Comparison of ENCODE assay signal across 22 mouse cellular contexts in the genomic region with DNA sequence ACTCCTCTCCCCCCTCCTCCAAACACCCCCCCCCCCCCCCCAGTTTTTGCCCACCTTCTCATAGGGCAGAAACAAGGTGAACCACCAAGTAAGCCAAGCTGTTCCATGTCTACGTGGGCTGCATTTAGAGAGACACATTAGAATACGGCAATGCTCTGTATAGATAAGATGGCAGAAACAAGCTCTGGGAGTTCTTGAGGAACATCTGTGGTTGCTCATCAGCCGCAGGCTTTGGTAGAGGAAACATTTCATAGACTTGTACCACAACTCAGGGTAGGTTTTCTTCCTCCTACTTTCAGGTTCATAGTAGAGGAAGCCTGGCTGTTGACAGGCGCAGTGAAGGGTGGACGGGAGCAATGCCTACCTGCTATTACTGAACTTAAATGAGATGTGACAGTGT.
DNase-seq lines count a peak whose midpoint lies in the region; ATAC-seq and TF ChIP-seq lines count a peak whose summit lies in the region.
"Had no signal": no experiment of that assay in that cellular context is flagged by ENCODE, and none has a peak within 500 bp of the region (broad histone marks: within the 10 kb centered on the region; RNA-seq: fewer than 3 reads in every experiment).

No protein-coding gene starts in this region.

- no peak for TF ChIP-seq CTCF in heart, adult 2 months (IDR thresholded peaks at IDR 0.05)

- H3K9me3 ChIP-seq in liver, embryonic 16.5 days (replicated peaks; ENCODE audit: control insufficient read depth, low read length): no peaks in the 10 kb centered on the region
- H3K9me3 ChIP-seq: embryonic facial prominence, embryonic 10.5 days; forebrain, embryonic 13.5 days; heart, embryonic 10.5 days; limb, embryonic 10.5 days; midbrain, embryonic 12.5 days; neural tube, embryonic 13.5 days had no signal

- TF ChIP-seq EP300 in heart, adult 2 months (IDR thresholded peaks at IDR 0.05; ENCODE audit: insufficient read depth, low read depth, low read length): no peak

- intact Hi-C loops in heart, adult 2 months (cut with DNase I): no loop called here
- intact Hi-C loops in gastrocnemius, postnatal 36 days (cut with DNase I): no loop called here

- no peaks in the 10 kb centered on the region for H3K79me2 ChIP-seq in heart, adult 2 months (replicated peaks; ENCODE audit: control insufficient read depth, insufficient read depth, low read length)

- peak; percentile 37 for DNase-seq in thymus, postnatal 0 days (ENCODE audit: low spot score)
- no peak for DNase-seq in thymus, postnatal 14 days
- no peak for DNase-seq in urinary bladder, postnatal 10 days (ENCODE audit: low spot score)
- no peak for DNase-seq in neural tube, embryonic 10.5 days (ENCODE audit: extremely low spot score, low spot score)
- DNase-seq in heart, adult 2 months: no peak
- DNase-seq in gastrocnemius, postnatal 36 days: no peak
- DNase-seq: adrenal gland, postnatal 36 days; cerebellum, adult 2 months; gastrocnemius, postnatal 25 days; kidney, adult 9 months; kidney, postnatal 25 days; layer of hippocampus, adult 9-11 months; lung, adult 2 months; spleen, adult 18-20 months had no signal

- H3K27ac ChIP-seq in liver, embryonic 16.5 days (ENCODE audit: low read length): peak overlapping the region; percentile 74
- H3K27ac ChIP-seq in heart, adult 2 months: no peak overlapping the region
- H3K27ac ChIP-seq: embryonic facial prominence, embryonic 10.5 days; forebrain, embryonic 13.5 days; heart, embryonic 10.5 days; limb, embryonic 10.5 days; midbrain, embryonic 12.5 days; neural tube, embryonic 13.5 days had no signal

- no peaks in the 10 kb centered on the region for H3K27me3 ChIP-seq in liver, embryonic 16.5 days (ENCODE audit: control insufficient read depth, insufficient read depth, low read depth, low read length)
- no peaks in the 10 kb centered on the region for H3K27me3 ChIP-seq in heart, adult 2 months (ENCODE audit: control insufficient read depth, insufficient read depth, low read length)
- H3K27me3 ChIP-seq: forebrain, embryonic 13.5 days; midbrain, embryonic 12.5 days; neural tube, embryonic 13.5 days had no signal

- no peaks in the 10 kb centered on the region for H3K36me3 ChIP-seq in liver, embryonic 16.5 days (ENCODE audit: control insufficient read depth, insufficient read depth)
- no peaks in the 10 kb centered on the region for H3K36me3 ChIP-seq in heart, adult 2 months (ENCODE audit: control insufficient read depth, insufficient read depth, low read length)
- H3K36me3 ChIP-seq: embryonic facial prominence, embryonic 10.5 days; heart, embryonic 10.5 days; limb, embryonic 10.5 days; midbrain, embryonic 12.5 days; neural tube, embryonic 13.5 days had no signal

- H3K4me2 ChIP-seq in liver, embryonic 16.5 days (ENCODE audit: low read depth, low read length): peak overlapping the region; percentile 36
- H3K4me2 ChIP-seq: forebrain, embryonic 13.5 days; midbrain, embryonic 12.5 days; neural tube, embryonic 13.5 days had no signal

- peaks cover 32% of the 10 kb centered on the region for H3K4me1 ChIP-seq in liver, embryonic 16.5 days (ENCODE audit: control insufficient read depth, low read depth, low read length)
- no peaks in the 10 kb centered on the region; the same call in 1 of the 2 replicates for H3K4me1 ChIP-seq in heart, adult 2 months (ENCODE audit: control insufficient read depth, insufficient read depth, low read length)
- H3K4me1 ChIP-seq: embryonic facial prominence, embryonic 10.5 days; limb, embryonic 10.5 days had no signal

- WGBS in liver, embryonic 16.5 days (ENCODE audit: insufficient replicate concordance): 27% methylated on average over 5 of the region's 5 CpGs
- 89% methylated on average over 5 of the region's 5 CpGs for WGBS in heart, adult 2 months

- ATAC-seq in hematopoietic stem cell, adult 5-6 weeks (replicated peaks in 1 of 2; ENCODE audit: insufficient read depth in 1 of 2, low FRiP score in 2 of 2, low TSS enrichment in 1 of 2, low read depth in 1 of 2, poor library complexity in 2 of 2, severe bottlenecking in 2 of 2): peak; percentile 59 to 71
- ATAC-seq in liver, embryonic 16.5 days (ENCODE audit: low read depth): peak; percentile 77
- ATAC-seq: forebrain, embryonic 13.5 days had no signal

- no peak overlapping the region for H3K4me3 ChIP-seq in liver, embryonic 16.5 days (ENCODE audit: low read depth, low read length)
- H3K4me3 ChIP-seq in heart, adult 2 months: no peak overlapping the region
- H3K4me3 ChIP-seq: embryonic facial prominence, embryonic 10.5 days; forebrain, embryonic 13.5 days; heart, embryonic 10.5 days; limb, embryonic 10.5 days; midbrain, embryonic 12.5 days; neural tube, embryonic 13.5 days had no signal

- no peak for TF ChIP-seq POLR2A in heart, adult 2 months (IDR thresholded peaks at IDR 0.05; ENCODE audit: insufficient read depth, low read depth, low read length)

- H3K9ac ChIP-seq in liver, embryonic 16.5 days (ENCODE audit: low read depth, low read length): no peak overlapping the region
- no peak overlapping the region for H3K9ac ChIP-seq in heart, adult 2 months (ENCODE audit: low read depth, low read length)
- H3K9ac ChIP-seq: forebrain, embryonic 13.5 days; midbrain, embryonic 12.5 days; neural tube, embryonic 13.5 days had no signal
